Mouse (Mus musculus) heart, adult 18-20 months (tissue): ENCODE data around the gene Prl7c1. TPM values are rescaled to one million over a fixed set of nuclear protein-coding genes. Genes with fewer than 3 reads are reported as not detected.
"Not testable (repeated sequence)": the region's sequence is repeated elsewhere in the genome, so short reads cannot be mapped to it uniquely, and the experiment has no call there.

ENCODE experiments used
- DNase-seq, 2 experiments: peaks; one replicate each; pipeline ENCODE4 v3.0.0; 2021 to 2022; ENCODE audit warnings: mixed read lengths in 1 of 2
- long read RNA-seq, 2 experiments: library from polyadenylated mRNA; stranded (forward); transcript quantifications; one replicate each; pipeline ENCODE4 v2.0.0; 2021
- total RNA-seq, 2 experiments: library from RNA; stranded (reverse); gene quantifications; 2 replicates each; pipeline ENCODE4 v1.2.3; 2021

Prl7c1 gene
- not detected for total RNA-seq
- long read RNA-seq, experiment 1 = 0 reads
- long read RNA-seq, experiment 2 = 0 reads

- DNase-seq = not testable (repeated sequence)
These were observed at the start of gene Prl7c1 for GRCm38 (mm10) chr13:27780704-27781103. TSS of gene Prl7c1 (minus strand) at chr13:27780804.

GRCm38 (mm10) chr13:27802765-27803164 lies 22.2 kb upstream of the Prl7c1 start:
- no peak for DNase-seq

- no peak for DNase-seq
These were observed 20.8 kb upstream of the Prl7c1 start, which contains the start of gene Prl2a1 for GRCm38 (mm10) chr13:27801354-27801753. TSS of gene Prl2a1 (plus strand) at chr13:27801654.

GRCm38 (mm10) chr13:27799303-27799702 lies 18.7 kb upstream of the Prl7c1 start:
- no peak for DNase-seq

GRCm38 (mm10) chr13:27734512-27735186 lies 46.0 kb downstream of the Prl7c1 start:
- DNase-seq = no peak

GRCm38 (mm10) chr13:27730286-27730959 lies 50.2 kb downstream of the Prl7c1 start:
- not testable (repeated sequence) for DNase-seq

GRCm38 (mm10) chr13:27725057-27725456 lies 55.5 kb downstream of the Prl7c1 start:
- DNase-seq = not testable (repeated sequence)

Other genes starting within 250 kb of the Prl7c1 start
- gene Prl8a9, start 216.2 kb downstream of the Prl7c1 start, total RNA-seq = not detected
- gene Prl8a1, start 198.6 kb downstream of the Prl7c1 start, total RNA-seq = not detected
- gene Prl7b1, start 170.2 kb downstream of the Prl7c1 start, total RNA-seq = not detected
- gene Prl7a1, start 138.3 kb downstream of the Prl7c1 start, total RNA-seq = not detected
- not detected for gene Prl7a2, start 112.8 kb downstream of the Prl7c1 start, total RNA-seq
- gene Prl7d1, start 64.1 kb downstream of the Prl7c1 start, total RNA-seq = not detected
- not detected for gene Prl2a1, start 20.9 kb upstream of the Prl7c1 start, total RNA-seq
- gene Prl2c1, start 68.5 kb upstream of the Prl7c1 start, total RNA-seq = not detected
- gene Prl4a1, start 235.4 kb upstream of the Prl7c1 start, total RNA-seq = not detected